Mouse (Mus musculus): ENCODE measurements around the gene Kel. TPM values are rescaled to one million over a fixed set of nuclear protein-coding genes. Genes with fewer than 3 reads are reported as not detected.
A peak's percentile ranks its signal among the peaks of the same experiment; 100 is the strongest.

Kel gene
- total and polyA plus RNA-seq, 3 experiments = not detected

DNA sequence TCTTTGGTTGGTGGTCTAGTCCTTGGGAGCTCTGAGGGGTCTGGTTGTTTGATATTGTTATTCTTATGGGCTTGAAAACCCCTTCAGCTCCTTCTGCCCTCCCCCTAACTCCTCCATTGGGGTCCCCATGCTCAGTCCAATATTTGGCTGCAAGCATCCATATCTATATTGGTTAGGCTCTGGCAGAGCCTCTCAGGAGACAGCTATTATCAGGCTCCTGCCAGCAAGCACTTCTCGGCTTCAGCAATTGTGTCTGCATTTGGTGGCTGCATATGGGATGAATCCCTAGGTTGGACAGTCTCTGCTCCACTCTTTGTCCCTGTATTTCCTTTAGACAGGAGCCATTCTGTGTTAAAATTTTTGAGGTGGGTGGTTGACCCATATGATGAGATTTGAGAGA, 6.1 kb upstream of the Kel start:
- Histone ChIP-seq H3K4me3 (replicated peaks in 1 of 3; ENCODE audit: low read depth in 2 of 3, low read length in 2 of 3, poor library complexity in 1 of 3) (no peak overlapping the region), H3K27me3 (replicated peaks) (no peaks in the 10 kb centered on the region), H3K9ac (ENCODE audit: insufficient read depth, low read depth) (no peak overlapping the region), H3K79me2 (replicated peaks; ENCODE audit: control insufficient read depth, extremely low read depth, insufficient read depth, poor library complexity, severe bottlenecking) (no peaks in the 10 kb centered on the region), H3K36me3 (replicated peaks in 1 of 2; ENCODE audit: control insufficient read depth in 1 of 2, insufficient read depth in 1 of 2, low read length in 1 of 2) (no peaks in the 10 kb centered on the region), H3K27ac (ENCODE audit: insufficient read depth, low read depth) (no peak overlapping the region), H3K4me2 (ENCODE audit: insufficient read depth, low read depth, poor library complexity, severe bottlenecking) (no peak overlapping the region), H3K9me3 (replicated peaks; ENCODE audit: low read length) (no peaks in the 10 kb centered on the region), H3K4me1 (ENCODE audit: control insufficient read depth in 1 of 2, insufficient read depth in 2 of 2) (no peaks in the 10 kb centered on the region)
- TF ChIP-seq RAD21 (IDR thresholded peaks at IDR 0.05; ENCODE audit: low read depth, low read length) = no peak
- no peak for TF ChIP-seq MAZ (IDR thresholded peaks at IDR 0.05; ENCODE audit: low read depth, low read length)
- TF ChIP-seq CHD1 (IDR thresholded peaks at IDR 0.05; ENCODE audit: low read depth, low read length) = no peak
- TF ChIP-seq POLR2AphosphoS2 (IDR thresholded peaks at IDR 0.05; ENCODE audit: low read depth, low read length) = no peak
- no peak for TF ChIP-seq CTCF (conservative IDR thresholded peaks at IDR 0.05 in 1 of 2, IDR thresholded peaks at IDR 0.05 in 1 of 2; ENCODE audit: low read depth in 2 of 2, low read length in 2 of 2)
- TF ChIP-seq MEF2A (IDR thresholded peaks at IDR 0.05; ENCODE audit: borderline replicate concordance, low read depth, low read length) = no peak
- DNase-seq (ENCODE audit: extremely low read depth) = no peak
- dilution Hi-C loops (cut with MboI; ENCODE audit: extremely low pct_ligation_motif_present, extremely low pct_unique_long_range_greater_than_20kb, low sequenced_read_pairs) (no loop called here), in situ Hi-C loops (cut with MboI; ENCODE audit: low pct_ligation_motif_present, low pct_unique_long_range_greater_than_20kb, low sequenced_read_pairs) (no loop called here)

DNA sequence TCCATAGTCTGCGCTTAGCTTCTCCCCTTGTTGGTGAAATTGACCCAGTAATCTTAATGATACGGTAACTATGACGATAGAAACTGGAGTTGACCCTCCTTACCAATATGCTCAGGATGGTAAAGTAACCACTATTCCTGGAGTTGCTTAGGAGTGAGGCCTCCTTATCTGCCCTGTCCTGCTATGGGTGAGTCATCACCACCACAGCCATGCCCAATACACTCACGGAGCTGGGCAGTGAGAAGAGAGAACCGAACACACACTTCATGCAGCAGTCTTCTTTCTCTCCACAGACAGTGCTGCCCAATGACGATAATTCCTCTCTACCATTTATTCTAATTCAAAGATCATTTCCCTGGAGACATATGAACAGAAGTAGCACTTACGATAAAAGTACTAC, 2.1 kb upstream of the Kel start:
- no peaks in the 10 kb centered on the region for H3K27me3 ChIP-seq (replicated peaks)
- no peaks in the 10 kb centered on the region for H3K9me3 ChIP-seq (replicated peaks; ENCODE audit: low read length)
- no peaks in the 10 kb centered on the region for H3K36me3 ChIP-seq (replicated peaks in 1 of 2; ENCODE audit: control insufficient read depth in 1 of 2, insufficient read depth in 1 of 2, low read length in 1 of 2)
- no peak overlapping the region for H3K27ac ChIP-seq (ENCODE audit: insufficient read depth, low read depth)
- TF ChIP-seq MAX (IDR thresholded peaks at IDR 0.05; ENCODE audit: low read length) = no peak
- TF ChIP-seq POLR2AphosphoS2 (IDR thresholded peaks at IDR 0.05; ENCODE audit: low read depth, low read length) = no peak
- TF ChIP-seq PAX5 (IDR thresholded peaks at IDR 0.05; ENCODE audit: low read length) = no peak
- no peak for TF ChIP-seq NELFE (IDR thresholded peaks at IDR 0.05; ENCODE audit: low read depth, low read length)
- in situ Hi-C loops (cut with MboI; ENCODE audit: low pct_ligation_motif_present, low pct_unique_long_range_greater_than_20kb, low sequenced_read_pairs) = no loop called here
- DNase-seq (ENCODE audit: extremely low read depth) = no peak
- no peaks in the 10 kb centered on the region for H3K79me2 ChIP-seq (replicated peaks; ENCODE audit: control insufficient read depth, extremely low read depth, insufficient read depth, poor library complexity, severe bottlenecking)
- no peaks in the 10 kb centered on the region for H3K4me1 ChIP-seq (ENCODE audit: control insufficient read depth in 1 of 2, insufficient read depth in 2 of 2)
- H3K4me2 ChIP-seq (ENCODE audit: insufficient read depth, low read depth, poor library complexity, severe bottlenecking) = no peak overlapping the region
- dilution Hi-C loops (cut with MboI; ENCODE audit: extremely low pct_ligation_motif_present, extremely low pct_unique_long_range_greater_than_20kb, low sequenced_read_pairs) = no loop called here
- H3K4me3 ChIP-seq (replicated peaks in 1 of 3; ENCODE audit: low read depth in 2 of 3, low read length in 2 of 3, poor library complexity in 1 of 3) = no peak overlapping the region
- no peak overlapping the region for H3K9ac ChIP-seq (ENCODE audit: insufficient read depth, low read depth)

DNA sequence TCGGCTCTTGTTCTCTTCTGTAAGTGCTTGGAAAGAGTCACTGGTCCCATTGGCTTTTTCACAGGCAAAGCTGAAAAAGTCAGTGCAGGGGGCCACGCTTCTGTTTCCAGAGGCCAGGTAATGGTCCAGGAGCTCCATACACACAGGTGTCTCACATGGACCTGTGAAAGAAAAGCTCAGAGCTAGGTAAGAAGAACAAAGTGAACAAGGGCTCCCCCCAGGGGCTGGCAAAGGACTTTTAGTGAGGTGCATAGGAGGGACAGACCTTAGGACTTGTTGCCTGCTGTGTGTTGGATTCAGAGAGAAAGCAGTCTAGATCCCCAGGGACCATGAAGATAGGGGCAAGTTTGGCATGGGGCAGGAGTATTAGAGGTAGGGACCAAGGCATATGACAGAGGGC, 1.2 kb downstream of the Kel start:
- in situ Hi-C loops (cut with MboI; ENCODE audit: low pct_ligation_motif_present, low pct_unique_long_range_greater_than_20kb, low sequenced_read_pairs) = no loop called here
- Histone ChIP-seq H3K9me3 (replicated peaks; ENCODE audit: low read length) (no peaks in the 10 kb centered on the region), H3K9ac (ENCODE audit: insufficient read depth, low read depth) (no peak overlapping the region), H3K27me3 (replicated peaks) (no peaks in the 10 kb centered on the region), H3K4me3 (replicated peaks in 1 of 3; ENCODE audit: low read depth in 2 of 3, low read length in 2 of 3, poor library complexity in 1 of 3) (no peak overlapping the region), H3K4me2 (ENCODE audit: insufficient read depth, low read depth, poor library complexity, severe bottlenecking) (no peak overlapping the region), H3K36me3 (replicated peaks in 1 of 2; ENCODE audit: control insufficient read depth in 1 of 2, insufficient read depth in 1 of 2, low read length in 1 of 2) (no peaks in the 10 kb centered on the region), H3K27ac (ENCODE audit: insufficient read depth, low read depth) (no peak overlapping the region), H3K79me2 (replicated peaks; ENCODE audit: control insufficient read depth, extremely low read depth, insufficient read depth, poor library complexity, severe bottlenecking) (no peaks in the 10 kb centered on the region), H3K4me1 (ENCODE audit: control insufficient read depth in 1 of 2, insufficient read depth in 2 of 2) (no peaks in the 10 kb centered on the region)
- dilution Hi-C loops (cut with MboI; ENCODE audit: extremely low pct_ligation_motif_present, extremely low pct_unique_long_range_greater_than_20kb, low sequenced_read_pairs) = no loop called here
- TF ChIP-seq JUN (IDR thresholded peaks at IDR 0.05; ENCODE audit: insufficient read depth, low read depth, low read length) = no peak
- no peak for TF ChIP-seq TCF12 (IDR thresholded peaks at IDR 0.05; ENCODE audit: low read depth, low read length)
- no peak for TF ChIP-seq MAX (IDR thresholded peaks at IDR 0.05; ENCODE audit: low read length)
- TF ChIP-seq RAD21 (IDR thresholded peaks at IDR 0.05; ENCODE audit: low read depth, low read length) = peak; percentile 2
- no peak for TF ChIP-seq CHD2 (IDR thresholded peaks at IDR 0.05; ENCODE audit: low read length)
- no peak for TF ChIP-seq PAX5 (IDR thresholded peaks at IDR 0.05; ENCODE audit: low read length)
- TF ChIP-seq GABPA (IDR thresholded peaks at IDR 0.05; ENCODE audit: insufficient replicate concordance, low read depth, low read length) = no peak
- no peak for TF ChIP-seq MAZ (IDR thresholded peaks at IDR 0.05; ENCODE audit: low read depth, low read length)
- no peak for TF ChIP-seq ETS1 (conservative IDR thresholded peaks at IDR 0.05; ENCODE audit: low read depth, low read length)
- TF ChIP-seq CTCF (conservative IDR thresholded peaks at IDR 0.05 in 1 of 2, IDR thresholded peaks at IDR 0.05 in 1 of 2; ENCODE audit: low read depth in 2 of 2, low read length in 2 of 2) = peak in 1 of 2 experiments; percentile 22; a peak in 1 of 4 replicates
- no peak for TF ChIP-seq IRF4 (IDR thresholded peaks at IDR 0.05; ENCODE audit: low read depth, low read length)
- peak; percentile 14 for DNase-seq (ENCODE audit: extremely low read depth)

Data from CH12.LX (cell line).